Mouse (Mus musculus) gastrocnemius, postnatal 4 days (tissue): ENCODE results near the gene Prm3. TPM values are rescaled to one million over a fixed set of nuclear protein-coding genes. Genes with fewer than 3 reads are reported as not detected.
"Not testable (repeated sequence)": the region's sequence is repeated elsewhere in the genome, so short reads cannot be mapped to it uniquely, and the experiment has no call there.

Experiments
- DNase-seq, 2 experiments: peaks; one replicate each; pipeline ENCODE4 v3.0.0; 2021 to 2022; ENCODE audit warnings: low spot score in 2 of 2, mixed read lengths in 2 of 2
- total RNA-seq, 2 experiments: library from RNA; stranded (reverse); gene quantifications; 2 replicates each; pipeline ENCODE4 v1.2.3; 2021

Prm3 gene
- total RNA-seq, 2 experiments from 2014 or later = not detected

GRCm38 (mm10) chr16:10802420-10802819, 11.7 kb upstream of the Prm3 start:
- DNase-seq = not testable (repeated sequence)

DNA sequence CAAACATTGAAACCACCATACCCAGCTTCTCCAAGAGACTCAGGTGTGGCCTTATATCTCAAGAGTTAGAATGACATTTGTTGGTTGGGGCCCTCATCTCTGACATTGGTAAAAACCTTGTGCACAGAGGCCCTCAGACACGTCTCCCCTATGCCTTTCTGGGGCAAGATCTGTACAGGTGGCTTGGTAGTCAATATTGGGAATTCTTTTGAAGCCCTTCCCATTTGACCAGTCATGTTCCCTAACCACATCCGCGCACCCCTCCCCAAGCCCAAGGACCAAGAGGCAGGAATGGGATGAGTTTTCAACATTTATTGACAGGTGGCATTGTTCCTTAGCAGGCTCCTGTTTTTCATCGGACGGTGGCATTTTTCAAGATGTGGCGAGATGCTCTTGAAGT, 5.3 kb upstream of the Prm3 start, which contains the start of gene Prm2:
TSS of gene Prm2 (minus strand) at position 101 of the 400 bp plus-strand sequence.
- DNase-seq = no peak

DNA sequence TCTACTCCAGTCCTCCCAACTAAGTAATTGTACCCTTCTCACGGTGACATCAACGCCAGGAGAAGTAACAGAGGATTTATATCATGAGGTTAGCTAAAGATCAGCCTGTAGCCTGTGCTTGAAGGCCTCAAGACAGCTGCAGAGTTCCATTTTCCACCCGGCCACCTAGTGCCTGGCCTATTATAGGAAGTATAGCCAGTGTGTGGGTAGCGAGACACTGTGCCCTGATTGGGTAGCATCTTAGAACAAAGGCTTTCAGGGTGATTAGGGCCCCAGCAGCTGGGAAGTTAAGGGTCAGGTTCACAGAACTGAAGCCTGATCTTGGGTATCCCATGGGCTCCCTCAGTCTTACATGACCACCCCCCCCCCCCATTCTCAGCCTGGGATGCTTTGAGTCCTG, 1.8 kb downstream of the Prm3 start:
- no peak for DNase-seq

DNA sequence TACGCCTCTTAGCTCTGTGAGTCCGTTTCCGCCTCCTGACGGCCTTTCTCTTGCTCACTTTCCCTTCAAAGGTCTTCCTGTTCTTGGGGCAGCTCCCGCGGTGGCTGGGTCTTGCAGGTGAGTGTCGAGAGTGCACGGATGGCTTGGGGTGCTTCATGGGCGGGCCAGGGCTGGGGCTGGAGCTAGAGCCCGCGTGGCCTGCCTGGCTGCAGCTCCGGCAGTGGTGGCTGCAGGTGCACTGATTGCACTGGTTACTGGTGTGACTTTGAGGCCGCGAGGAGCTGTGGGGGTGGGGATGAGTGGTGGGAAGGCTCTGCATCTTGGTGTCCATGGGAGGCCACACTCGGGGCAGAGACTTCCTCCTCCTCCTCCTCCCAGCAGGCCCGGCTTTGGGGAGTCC, 2.4 kb downstream of the Prm3 start, which contains the start of gene Tnp2:
TSS of gene Tnp2 (minus strand) at position 390 of the 400 bp plus-strand sequence.
- no peak for DNase-seq

- DNase-seq = no peak
These were observed 3.1 kb downstream of the Prm3 start for GRCm38 (mm10) chr16:10787548-10788058.

DNA sequence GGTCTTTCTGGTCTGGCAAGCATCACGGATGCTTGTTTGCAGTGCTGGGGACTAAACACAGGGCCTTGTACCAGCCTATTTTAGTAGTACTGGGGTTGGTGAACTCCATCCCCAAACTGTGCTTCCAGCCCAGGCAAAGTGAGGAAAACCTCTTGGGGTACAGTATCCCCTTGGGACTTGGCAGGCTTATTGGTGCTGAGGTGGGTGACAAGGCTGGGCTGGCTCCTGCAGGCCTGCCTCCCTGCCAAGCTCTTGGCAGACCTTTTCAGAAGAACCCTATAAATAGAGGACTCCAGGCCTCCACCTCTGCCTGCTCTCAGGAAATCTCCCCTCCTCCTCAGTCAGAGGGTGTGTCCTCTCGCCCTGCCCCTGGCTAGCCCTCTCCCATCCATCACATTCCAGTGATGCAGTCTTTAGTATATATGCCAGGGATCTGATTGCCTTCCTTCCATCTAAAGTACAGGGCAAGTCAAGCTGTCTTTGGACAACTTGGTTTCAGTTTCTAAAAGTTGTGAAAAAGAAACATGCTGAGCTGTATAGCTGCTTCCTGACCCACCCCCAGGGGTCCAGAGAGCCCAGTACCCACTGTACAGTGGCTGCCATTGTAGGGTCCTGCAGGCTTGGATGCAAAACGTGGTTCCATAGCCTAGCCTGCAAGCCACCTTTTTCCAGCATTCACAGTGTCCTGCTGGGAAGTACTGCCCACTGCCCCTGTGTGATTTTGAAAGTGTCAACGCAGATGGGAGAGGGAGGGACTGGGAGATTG, 3.7 kb downstream of the Prm3 start:
- no peak for DNase-seq

GRCm38 (mm10) chr16:10786288-10786687, 4.4 kb downstream of the Prm3 start:
- DNase-seq = peak; percentile 60 to 83

GRCm38 (mm10) chr16:10785371-10786231, 5.1 kb downstream of the Prm3 start, which contains the start of gene Socs1:
Gene Socs1 (minus strand): TSS chr16:10785536.
- peak; percentile 87 to 91 for DNase-seq

DNA sequence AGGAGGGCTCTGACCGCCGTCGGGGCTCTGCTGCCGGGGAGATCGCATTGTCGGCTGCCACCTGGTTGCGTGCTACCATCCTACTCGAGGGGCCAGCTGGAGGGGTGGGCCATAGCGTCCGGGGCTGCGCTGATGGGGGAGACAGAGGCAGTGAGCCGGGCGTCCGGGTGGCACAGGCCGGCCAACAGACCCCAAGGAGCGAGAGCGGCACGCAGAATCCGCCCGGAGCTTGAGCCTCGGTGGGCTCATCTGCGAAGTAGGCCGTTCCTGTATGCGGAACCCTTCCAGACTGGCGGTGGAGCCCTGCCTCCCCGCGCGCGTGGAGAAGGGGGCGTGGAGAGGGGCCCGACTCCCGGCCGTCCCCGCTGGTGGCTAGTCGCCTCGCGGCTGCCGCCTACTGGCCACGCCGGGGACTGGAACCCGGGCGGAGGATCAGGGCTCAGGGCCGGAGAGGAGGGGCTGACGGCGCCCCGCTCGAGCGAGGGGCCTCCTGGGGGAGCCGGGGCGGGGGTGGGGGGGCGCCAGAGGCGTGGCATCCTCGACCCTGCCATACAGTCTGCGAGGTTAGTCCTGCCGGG, 5.8 kb downstream of the Prm3 start:
- DNase-seq = peak; percentile 95 to 98

DNA sequence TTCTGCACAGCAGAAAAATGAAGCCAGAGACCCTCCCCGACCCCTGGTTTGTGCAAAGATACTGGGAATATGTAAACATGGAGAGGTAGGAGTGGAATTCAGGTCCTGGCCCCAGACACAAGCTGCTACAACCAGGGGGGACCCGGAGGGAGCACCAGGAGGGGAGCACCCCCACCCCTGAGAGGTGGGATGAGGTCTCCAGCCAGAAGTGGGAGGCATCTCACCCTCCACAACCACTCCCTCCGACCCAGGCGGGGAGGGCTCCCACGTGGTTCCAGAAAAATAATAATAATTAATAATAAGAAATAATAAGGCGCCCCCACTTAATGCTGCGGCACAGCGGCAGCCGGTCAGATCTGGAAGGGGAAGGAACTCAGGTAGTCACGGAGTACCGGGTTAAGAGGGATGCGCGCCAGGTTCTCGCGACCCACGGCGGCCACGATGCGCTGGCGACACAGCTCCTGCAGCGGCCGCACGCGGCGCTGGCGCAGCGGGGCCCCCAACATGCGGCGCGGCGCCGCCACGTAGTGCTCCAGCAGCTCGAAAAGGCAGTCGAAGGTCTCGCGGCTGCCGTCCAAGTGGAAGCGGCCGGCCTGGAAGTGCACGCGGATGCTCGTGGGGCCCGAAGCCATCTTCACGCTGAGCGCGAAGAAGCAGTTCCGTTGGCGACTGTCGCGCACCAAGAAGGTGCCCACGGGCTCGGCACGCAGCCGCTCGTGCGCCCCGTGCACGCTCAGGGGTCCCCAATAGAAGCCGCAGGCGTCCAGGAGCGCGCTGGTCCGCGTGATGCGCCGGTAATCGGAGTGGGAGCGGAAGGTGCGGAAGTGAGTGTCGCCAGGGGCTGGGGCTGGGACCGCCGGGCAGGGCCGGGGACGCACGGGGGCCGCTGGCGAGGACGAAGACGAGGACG, 6.6 kb downstream of the Prm3 start:
- peak; percentile 34 to 59 for DNase-seq

- DNase-seq = no peak
These were observed 7.3 kb downstream of the Prm3 start for GRCm38 (mm10) chr16:10783451-10783850.

DNA sequence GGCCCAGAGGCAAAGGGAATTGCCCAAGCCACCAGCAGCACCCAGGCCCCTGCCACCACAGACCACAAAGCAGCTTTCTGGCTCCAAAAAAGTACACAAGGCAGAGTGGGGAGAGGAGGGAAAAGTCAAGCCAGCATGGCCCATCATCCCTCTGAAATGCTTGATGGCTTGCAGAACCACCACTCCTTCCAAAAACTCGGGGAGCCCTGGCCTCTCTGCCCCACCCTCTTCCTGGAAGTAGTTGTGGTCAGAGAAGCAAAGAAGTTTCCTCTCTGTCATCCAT, 7.6 kb downstream of the Prm3 start:
- DNase-seq = no peak

DNA sequence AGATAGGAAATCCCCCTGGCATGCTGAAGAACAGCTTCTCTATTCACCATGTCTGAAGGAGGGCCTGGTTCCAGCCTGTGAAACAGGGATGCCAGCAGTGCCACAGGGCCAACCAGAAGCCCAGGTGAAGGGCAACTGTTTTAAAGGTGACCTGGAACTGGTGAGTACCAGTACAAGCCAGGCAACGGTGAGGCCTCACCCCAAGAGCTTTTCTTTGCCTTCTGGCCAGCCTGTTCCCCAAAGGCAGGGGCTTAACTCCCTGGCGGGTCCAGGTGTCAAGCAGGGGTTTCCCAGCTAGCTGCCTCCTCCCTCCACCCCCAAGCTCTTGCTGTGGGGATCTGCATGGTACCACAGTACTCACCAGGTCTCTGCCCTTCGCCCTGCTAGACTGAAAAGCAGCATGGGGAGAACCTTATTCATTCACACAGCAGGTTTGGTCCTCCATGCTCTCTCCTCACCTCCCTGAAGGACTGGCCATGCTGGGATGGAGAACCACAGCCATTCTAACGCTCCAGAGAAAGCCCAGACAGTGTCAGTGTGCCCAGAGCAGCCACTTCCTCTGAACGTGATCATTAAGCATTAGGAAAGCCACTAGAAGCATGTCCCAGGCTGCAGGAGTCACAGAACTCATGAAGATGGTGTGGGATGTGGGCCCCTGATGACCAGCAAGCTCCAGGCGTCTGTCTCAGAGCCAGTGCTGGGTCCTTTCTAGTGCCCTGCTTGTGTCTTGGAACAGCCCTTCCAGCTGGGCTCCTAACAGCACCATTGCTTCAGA, 8.2 kb downstream of the Prm3 start:
- no peak for DNase-seq

GRCm38 (mm10) chr16:10781862-10782371, 8.8 kb downstream of the Prm3 start:
- DNase-seq = no peak

DNA sequence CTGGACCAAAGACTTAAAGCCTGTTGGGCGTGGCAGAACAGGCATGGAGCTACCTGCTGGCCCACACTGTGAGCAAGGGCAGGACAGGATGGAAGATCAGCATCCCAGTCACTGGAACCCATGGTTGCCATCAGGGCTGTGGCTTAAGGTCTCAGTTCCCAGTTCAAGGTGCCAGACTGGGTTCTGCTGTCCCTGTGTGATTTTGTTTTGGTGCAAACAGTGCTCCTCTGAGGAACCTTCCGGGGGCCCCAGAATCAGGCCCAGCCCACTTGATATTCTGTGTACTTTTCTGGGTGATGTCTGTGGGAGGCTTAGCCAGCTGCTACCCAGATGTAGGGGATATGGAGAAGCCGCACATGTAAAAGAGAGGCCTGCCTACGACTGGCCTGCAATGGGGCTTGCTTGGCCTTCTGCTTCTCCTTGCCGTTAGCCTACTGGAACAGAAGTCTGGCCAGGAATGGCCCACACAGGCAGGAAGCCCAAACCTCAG, 10.0 kb downstream of the Prm3 start:
- no peak for DNase-seq

DNA sequence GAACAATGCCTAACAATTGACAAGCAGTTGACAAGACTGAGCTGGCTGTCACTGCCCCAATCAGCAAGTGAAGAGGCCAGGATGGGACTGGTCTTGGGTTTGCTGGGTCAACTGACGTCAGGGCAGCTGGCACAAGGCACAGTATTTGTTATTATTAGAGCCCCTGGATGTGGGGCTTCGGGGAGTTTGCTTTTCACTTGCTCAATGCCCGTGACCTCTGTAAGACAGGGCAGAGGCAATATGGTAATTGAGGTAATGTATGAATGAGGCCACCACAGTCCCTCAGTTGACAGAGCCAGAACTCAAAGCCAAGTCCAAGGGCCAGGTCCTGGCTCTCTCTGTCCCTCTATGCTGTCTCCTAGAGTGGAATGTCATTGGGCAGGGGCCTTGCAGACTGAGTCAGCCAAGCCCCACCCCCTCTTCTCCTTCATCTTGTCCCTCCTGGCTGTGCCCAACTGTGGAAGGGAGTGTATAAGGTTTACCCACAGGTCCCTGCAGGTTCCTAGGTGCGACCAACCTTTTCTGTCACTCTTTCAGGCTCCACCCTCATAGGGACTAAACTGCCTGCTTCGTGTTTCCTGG, 13.0 kb downstream of the Prm3 start:
- DNase-seq = no peak

DNA sequence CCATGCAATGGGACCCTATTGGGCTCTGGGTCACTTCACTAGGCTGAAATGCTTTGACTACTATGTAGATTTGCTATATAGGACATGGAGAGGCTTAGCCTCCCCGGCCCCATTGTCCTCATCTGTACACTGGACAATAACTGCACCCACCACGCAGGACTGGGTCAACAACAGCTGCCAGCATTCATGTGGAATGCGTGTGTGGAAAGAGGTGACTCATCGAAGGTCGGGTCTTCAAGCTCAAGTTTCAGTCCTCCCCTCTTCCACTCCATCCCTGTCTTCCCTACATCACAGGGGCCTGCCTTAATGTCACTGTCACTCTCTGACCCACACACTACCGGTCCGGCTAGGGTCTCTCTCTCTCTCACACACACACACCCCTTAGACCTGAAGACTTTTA, 14.4 kb downstream of the Prm3 start:
- DNase-seq = no peak

DNA sequence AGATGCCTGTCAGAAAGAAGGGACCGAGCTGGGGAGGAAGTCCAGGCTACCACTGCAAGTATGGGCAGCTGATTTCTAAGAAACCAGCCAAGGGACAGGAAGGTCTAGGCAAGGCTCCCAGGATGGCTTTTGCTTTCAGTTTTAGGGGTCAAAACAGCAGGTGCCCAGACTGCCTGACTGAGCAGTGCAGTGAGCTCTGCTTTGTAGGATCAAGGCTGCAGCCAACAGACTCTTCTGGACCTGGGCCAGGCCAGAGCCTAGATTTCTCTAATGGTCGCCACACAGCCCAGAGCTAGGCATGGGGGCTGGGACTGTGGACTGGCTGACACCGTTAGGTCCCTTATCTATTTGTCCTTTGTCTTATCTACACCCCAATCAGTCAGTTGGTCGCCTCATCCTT, 16.0 kb downstream of the Prm3 start:
- no peak for DNase-seq

DNA sequence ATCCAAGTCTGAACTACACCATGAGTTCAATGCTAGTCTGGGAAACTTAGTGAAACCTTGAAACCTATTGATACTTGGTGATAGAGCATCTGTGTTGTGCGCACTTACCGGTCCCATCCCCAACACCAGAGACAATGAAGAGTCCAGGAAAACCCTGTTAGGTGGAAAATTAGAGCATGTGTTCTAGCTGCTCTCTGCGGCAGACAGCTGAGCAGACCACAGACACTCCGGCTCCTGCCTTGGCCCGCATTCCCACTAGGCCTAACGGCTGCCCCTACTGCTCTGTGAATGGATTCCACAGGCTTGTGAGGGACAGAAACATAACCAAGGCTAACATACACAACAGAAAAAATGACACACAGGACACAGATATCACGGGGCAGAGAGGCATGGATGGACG, 17.2 kb downstream of the Prm3 start:
- DNase-seq = no peak
